Mouse (Mus musculus) liver, postnatal 0 days (tissue): ENCODE data around the gene P4htm. TPM values are rescaled to one million over a fixed set of nuclear protein-coding genes. Genes with fewer than 3 reads are reported as not detected.
A peak's percentile ranks its signal among the peaks of the same experiment; 100 is the strongest.

Source experiments
- ATAC-seq: fragments of 200-750 bp; cut with Nextera tagmentation; 2 replicates; pipeline ENCODE4 v1.8.0; 2017; ENCODE audit warnings: mild to moderate bottlenecking, moderate library complexity
- DNase-seq: peaks from one replicate; pipeline ENCODE4 v3.0.0-alpha.2; 2016
- H3K27ac ChIP-seq: fragments of 300-500 bp; sonication (generic); 2 replicates; pipeline ENCODE4 v1.5.1; 2014; ENCODE audit warnings: antibody characterized with exemption, moderate library complexity, mild to moderate bottlenecking, low read depth
- H3K27me3 ChIP-seq: fragments of 300-500 bp; sonication (generic); 2 replicates; pipeline ENCODE4 v1.6.1; 2014; ENCODE audit warnings: low read length, control low read depth, mixed read lengths; ENCODE audit not compliant: insufficient read depth
- H3K36me3 ChIP-seq: fragments of 300-500 bp; sonication (generic); replicated peaks from 2 replicates; pipeline ENCODE4 v1.6.1; 2014; ENCODE audit warnings: mild to moderate bottlenecking, control low read depth, low read length, moderate library complexity, mixed read lengths; ENCODE audit not compliant: insufficient read depth
- H3K4me1 ChIP-seq: fragments of 300-500 bp; sonication (generic); 2 replicates; pipeline ENCODE4 v1.6.1; 2014; ENCODE audit warnings: antibody characterized with exemption, mild to moderate bottlenecking, control low read depth; ENCODE audit not compliant: insufficient read depth
- H3K4me2 ChIP-seq: fragments of 300-500 bp; sonication (generic); 2 replicates; pipeline ENCODE4 v1.6.1; 2014; ENCODE audit warnings: low read depth, mild to moderate bottlenecking, low read length, moderate library complexity, mixed read lengths
- H3K4me3 ChIP-seq: fragments of 300-500 bp; sonication (generic); 2 replicates; pipeline ENCODE4 v1.5.1; 2014; ENCODE audit warnings: low read depth, low read length
- H3K9ac ChIP-seq: fragments of 300-500 bp; sonication (generic); replicated peaks from 2 replicates; pipeline ENCODE4 v1.6.1; 2014; ENCODE audit warnings: mild to moderate bottlenecking, moderate library complexity
- H3K9me3 ChIP-seq: fragments of 300-500 bp; sonication (generic); 2 replicates; pipeline ENCODE4 v1.6.1; 2016; ENCODE audit warnings: mild to moderate bottlenecking, control low read depth, low read length, mixed read lengths
- CTCF ChIP-seq: sonication (generic); IDR thresholded peaks from 2 replicates; pipeline ENCODE4 v1.5.1; 2016; ENCODE audit warnings: antibody characterized with exemption, low read depth
- EP300 ChIP-seq: IDR thresholded peaks from 2 replicates; pipeline ENCODE4 v1.6.1; 2016; ENCODE audit warnings: antibody characterized with exemption, low read depth, mild to moderate bottlenecking
- WGBS: fragments of 180-500 bp; shearing (Covaris S2); extraction: QIAGEN DNeasy Blood & Tissue Kit; methylation state at CpG from one replicate; pipeline ENCODE4 v1.1.7; 2014; ENCODE audit not compliant: insufficient replicate concordance; 5-methylcytosine and 5-hydroxymethylcytosine counted together
- polyA plus RNA-seq: library from polyadenylated mRNA; unstranded; fragments of >200 nt; fragmentation: Nextera tagmentation; extraction: Ambion mirVana; gene quantifications from 2 replicates; pipeline ENCODE4 v1.2.1, GENCODE M21; 2015

The P4htm gene
- polyA plus RNA-seq, 1 experiment from 2014 or later, result 0.40 TPM

DNA sequence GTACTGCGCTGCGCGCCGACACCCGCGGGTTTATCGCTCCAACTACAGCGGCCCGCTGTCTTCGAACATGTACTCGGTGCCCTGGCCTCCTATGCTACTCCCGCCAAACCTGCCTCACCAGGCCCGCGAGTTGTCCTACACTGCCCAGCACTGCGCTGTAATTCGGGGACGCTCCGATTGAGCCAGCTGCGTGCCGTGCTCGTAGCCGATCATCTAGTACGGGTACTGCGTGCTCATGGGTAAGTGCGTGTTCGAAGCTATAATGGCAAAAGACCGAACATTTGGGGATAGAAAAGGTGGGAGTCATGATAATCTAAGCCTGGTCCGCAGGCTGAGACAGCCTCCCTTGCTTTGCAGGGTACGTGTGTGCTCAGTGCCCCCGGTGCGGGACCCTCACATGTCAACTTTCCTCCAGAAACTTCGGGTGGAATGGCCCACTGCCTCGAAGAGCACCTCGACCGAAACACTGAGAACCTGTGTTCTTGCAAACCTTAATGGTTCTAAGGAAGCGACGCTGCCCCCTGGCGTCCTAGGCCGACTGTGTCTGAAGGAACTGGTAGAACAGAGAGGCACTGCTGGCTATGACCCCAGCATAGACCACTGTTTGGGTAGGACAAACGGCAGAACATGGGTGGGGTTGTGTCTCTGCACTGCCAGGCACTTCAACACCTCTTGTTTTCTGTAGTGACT, 27.1 kb downstream of the P4htm start:
- peaks cover 33% of the 10 kb centered on the region for H3K4me1 ChIP-seq
- TF ChIP-seq CTCF (peak; percentile 87), EP300 (no peak)
- ATAC-seq, result peak; percentile 1; the same call in 1 of the 2 replicates
- peak overlapping the region; percentile 53 for H3K27ac ChIP-seq
- H3K9me3 ChIP-seq, result no peaks in the 10 kb centered on the region
- WGBS, result under 1% methylated on average over 40 of the region's 40 CpGs
- H3K36me3 ChIP-seq, result peaks cover 24% of the 10 kb centered on the region
- peak overlapping the region; percentile 100 for H3K4me2 ChIP-seq
- peak overlapping the region; percentile 68 for H3K4me3 ChIP-seq
- H3K27me3 ChIP-seq, result no peaks in the 10 kb centered on the region
- peak; percentile 87 for DNase-seq
- peak overlapping the region; percentile 62 for H3K9ac ChIP-seq

DNA sequence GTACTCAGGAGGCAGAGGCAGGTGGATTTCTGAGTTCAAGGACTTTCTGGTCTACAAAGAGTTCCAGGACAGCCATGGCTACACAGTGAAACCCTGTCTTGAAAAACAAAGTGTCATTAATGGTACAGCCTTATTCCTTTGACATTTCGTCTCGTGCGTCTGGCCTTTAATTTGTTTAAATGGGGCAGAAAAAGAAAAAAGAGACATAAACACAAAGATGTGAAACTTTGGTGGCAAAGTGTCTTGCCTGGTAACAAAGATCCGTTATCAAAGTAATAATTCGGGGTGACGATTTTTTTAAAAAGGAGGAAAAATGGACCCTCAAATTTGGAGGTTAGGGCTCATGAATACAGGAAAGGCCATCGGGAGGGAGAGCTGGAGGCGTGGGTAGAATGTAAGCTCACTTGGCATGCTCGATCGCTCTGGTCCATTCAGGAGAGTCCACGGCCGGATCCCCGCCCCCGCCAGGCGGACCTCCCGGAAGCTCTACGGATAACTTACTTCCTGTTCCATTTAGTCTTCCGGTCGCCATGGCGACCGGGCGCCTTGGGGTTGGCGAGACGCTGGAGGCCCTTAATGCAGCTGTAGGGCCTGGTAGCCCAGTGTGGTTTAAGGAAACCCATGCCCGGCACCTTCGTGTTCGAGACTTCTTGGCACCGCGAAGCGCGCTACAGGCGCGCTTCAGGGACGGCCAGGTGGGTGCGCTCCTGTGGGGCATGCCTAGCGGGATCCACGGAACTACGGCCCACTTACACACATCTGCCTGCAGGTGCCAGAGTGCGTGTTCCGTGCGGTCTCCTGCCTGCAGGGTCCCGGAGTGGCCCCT, 27.9 kb downstream of the P4htm start, which contains the start of gene Dalrd3:
Dalrd3 (plus strand) TSS at position 506 of the 826 bp plus-strand sequence.
- Histone ChIP-seq H3K4me1 (peaks cover 33% of the 10 kb centered on the region), H3K27me3 (no peaks in the 10 kb centered on the region), H3K4me2 (peak within 1 kb of the TSS; percentile 100), H3K9ac (peak within 1 kb of the TSS; percentile 62), H3K4me3 (peak within 1 kb of the TSS; percentile 81), H3K9me3 (no peaks in the 10 kb centered on the region), H3K36me3 (peaks cover 29% of the 10 kb centered on the region), H3K27ac (peak within 1 kb of the TSS; percentile 97)
- 5% methylated on average over 42 of the region's 42 CpGs for WGBS
- TF ChIP-seq CTCF, result no peak
- no peak for TF ChIP-seq EP300
- ATAC-seq (peak; percentile 49), DNase-seq (peak; percentile 92)

DNA sequence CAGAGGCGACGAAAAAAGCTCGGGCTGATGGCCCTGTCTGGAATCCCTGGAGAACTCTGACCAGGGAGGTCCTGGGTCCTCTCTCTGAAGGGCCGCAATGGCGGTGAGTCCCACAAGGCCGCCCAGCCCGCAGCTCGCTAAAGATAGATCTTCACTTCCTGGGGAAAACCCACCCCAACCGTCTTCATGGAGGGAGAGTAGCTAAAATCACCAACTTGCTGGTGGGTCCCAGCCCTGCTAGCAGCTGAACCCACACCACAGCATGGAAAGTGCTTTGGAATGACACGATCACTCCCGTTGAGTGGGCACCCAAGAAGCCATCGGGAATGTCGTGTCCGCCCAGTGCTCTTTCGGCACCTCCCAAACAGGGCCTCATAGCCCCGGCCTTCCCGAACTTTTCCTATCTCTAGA, 29.0 kb downstream of the P4htm start:
- Histone ChIP-seq H3K4me2 (peak overlapping the region; percentile 100), H3K36me3 (peaks cover 40% of the 10 kb centered on the region), H3K9me3 (no peaks in the 10 kb centered on the region), H3K27ac (peak overlapping the region; percentile 97), H3K4me3 (peak overlapping the region; percentile 81), H3K27me3 (no peaks in the 10 kb centered on the region), H3K9ac (peak overlapping the region; percentile 85), H3K4me1 (peaks cover 39% of the 10 kb centered on the region)
- TF ChIP-seq CTCF (no peak), EP300 (no peak)
- DNase-seq, result peak; percentile 24
- no peak for ATAC-seq
- 42% methylated on average over 17 of the region's 17 CpGs for WGBS

- H3K27ac ChIP-seq, result peak overlapping the region; percentile 97
- no peaks in the 10 kb centered on the region for H3K9me3 ChIP-seq
- TF ChIP-seq EP300, result no peak
- no peak for TF ChIP-seq CTCF
- H3K36me3 ChIP-seq, result peaks cover 41% of the 10 kb centered on the region
- peak overlapping the region; percentile 85 for H3K9ac ChIP-seq
- H3K4me2 ChIP-seq, result peak overlapping the region; percentile 100
- no peak; the same call in 1 of the 2 replicates for ATAC-seq
- H3K4me3 ChIP-seq, result peak overlapping the region; percentile 81
- no peaks in the 10 kb centered on the region for H3K27me3 ChIP-seq
- DNase-seq, result peak; percentile 47
- 4% methylated on average over 18 of the region's 18 CpGs for WGBS
- H3K4me1 ChIP-seq, result peaks cover 39% of the 10 kb centered on the region
Measured at GRCm38 (mm10) chr9:108567931-108568419, 29.5 kb downstream of the P4htm start.

GRCm38 (mm10) chr9:108566815-108567776, 30.4 kb downstream of the P4htm start, which contains the start of gene Ndufaf3:
Gene Ndufaf3 (minus strand): TSS chr9:108567434.
- Histone ChIP-seq H3K36me3 (peaks cover 39% of the 10 kb centered on the region), H3K4me3 (peak within 1 kb of the TSS; percentile 81), H3K4me1 (peaks cover 39% of the 10 kb centered on the region), H3K27ac (peak within 1 kb of the TSS; percentile 97), H3K4me2 (peak within 1 kb of the TSS; percentile 100), H3K27me3 (no peaks in the 10 kb centered on the region), H3K9me3 (no peaks in the 10 kb centered on the region), H3K9ac (peak within 1 kb of the TSS; percentile 85)
- WGBS, result 0% methylated on average over 73 of the region's 73 CpGs
- DNase-seq (peak; percentile 97), ATAC-seq (peak; percentile 87)
- peak; percentile 98 for TF ChIP-seq CTCF
- TF ChIP-seq EP300, result peak; percentile 57; the same call in 1 of the 2 replicates
